Mouse (Mus musculus) mouse embryonic stem cell (cell line): ENCODE measurements at regions not wholly inside any gene's neighbourhood (a gene's known extent, or its start where the extent isn't known, plus 50 kb on each side); places are given as distances from the start of the nearest gene placed in this dataset.

ENCODE experiments used
- in situ Hi-C, 2 experiments: fragments of 300-500 bp; cut with MboI; formaldehyde crosslinking; loops; 1 replicate in 1 of 2; 3 replicates in 1 of 2; pipeline ENCODE4 v1.14.3; 2019 to 2020; ENCODE audit warnings: low sequenced_read_pairs in 2 of 2, low pct_unique_long_range_greater_than_20kb in 1 of 2, mixed read lengths in 1 of 2; ENCODE audit not compliant: unreplicated experiment in 1 of 2

- in situ Hi-C loops: no loop called here
These were observed 202.2 kb upstream of the Gm49339 start for GRCm38 (mm10) chr10:51278195-51278594.

- in situ Hi-C loops: no loop called here
These were observed 198.0 kb upstream of the Gm49339 start for GRCm38 (mm10) chr10:51282451-51282850.

GRCm38 (mm10) chr10:51284538-51284937 lies 195.9 kb upstream of the Gm49339 start:
- in situ Hi-C loops: no loop called here

- in situ Hi-C loops: no loop called here
These were observed 192.6 kb upstream of the Gm49339 start for GRCm38 (mm10) chr10:51287852-51288251.

- in situ Hi-C loops: no loop called here
These were observed 188.8 kb upstream of the Gm49339 start for GRCm38 (mm10) chr10:51291412-51292207.

GRCm38 (mm10) chr10:51312814-51313213 lies 167.6 kb upstream of the Gm49339 start:
- in situ Hi-C loops: no loop called here

- in situ Hi-C loops: no loop called here
These were observed 160.2 kb upstream of the Gm49339 start for GRCm38 (mm10) chr10:51320207-51320606.

GRCm38 (mm10) chr10:51328772-51329171 lies 151.6 kb upstream of the Gm49339 start:
- in situ Hi-C loops: no loop called here

GRCm38 (mm10) chr10:51329386-51329785 lies 151.0 kb upstream of the Gm49339 start:
- in situ Hi-C loops: no loop called here
